Mouse (Mus musculus): ENCODE measurements around the gene Dpf1. TPM values are rescaled to one million over a fixed set of nuclear protein-coding genes. Genes with fewer than 3 reads are reported as not detected.

Dpf1 gene
- 3.2 TPM in 1 of 2 replicates, not detected in the other for total RNA-seq (2017)

GRCm38 (mm10) chr7:29303738-29304462, at the start of gene Dpf1:
Gene Dpf1, plus strand, starts transcription at chr7:29303951.
- peak; percentile 62 for ATAC-seq (replicated peaks; ENCODE audit: low read depth, poor library complexity, severe bottlenecking)

GRCm38 (mm10) chr7:29255875-29256274, 47.9 kb upstream of the Dpf1 start:
- no peak for ATAC-seq (replicated peaks; ENCODE audit: low read depth, poor library complexity, severe bottlenecking)

- ATAC-seq (replicated peaks; ENCODE audit: low read depth, poor library complexity, severe bottlenecking): no peak
These were observed 46.4 kb upstream of the Dpf1 start for GRCm38 (mm10) chr7:29257368-29257767.

- ATAC-seq (replicated peaks; ENCODE audit: low read depth, poor library complexity, severe bottlenecking): no peak
These were observed 43.7 kb upstream of the Dpf1 start for GRCm38 (mm10) chr7:29259781-29260730.

GRCm38 (mm10) chr7:29262151-29262550, 41.6 kb upstream of the Dpf1 start:
- no peak for ATAC-seq (replicated peaks; ENCODE audit: low read depth, poor library complexity, severe bottlenecking)

GRCm38 (mm10) chr7:29263831-29264230, 39.9 kb upstream of the Dpf1 start:
- no peak for ATAC-seq (replicated peaks; ENCODE audit: low read depth, poor library complexity, severe bottlenecking)

- ATAC-seq (replicated peaks; ENCODE audit: low read depth, poor library complexity, severe bottlenecking): no peak
These were observed 38.1 kb upstream of the Dpf1 start for GRCm38 (mm10) chr7:29265636-29266035.

- no peak for ATAC-seq (replicated peaks; ENCODE audit: low read depth, poor library complexity, severe bottlenecking)
These were observed 36.8 kb upstream of the Dpf1 start for GRCm38 (mm10) chr7:29266931-29267330.

- ATAC-seq (replicated peaks; ENCODE audit: low read depth, poor library complexity, severe bottlenecking): peak; percentile 32; the same call in 1 of the 2 replicates
These were observed 33.3 kb upstream of the Dpf1 start for GRCm38 (mm10) chr7:29270445-29270844.

GRCm38 (mm10) chr7:29271687-29272465, 31.9 kb upstream of the Dpf1 start:
- ATAC-seq (replicated peaks; ENCODE audit: low read depth, poor library complexity, severe bottlenecking): no peak

- ATAC-seq (replicated peaks; ENCODE audit: low read depth, poor library complexity, severe bottlenecking): no peak
These were observed 27.0 kb upstream of the Dpf1 start for GRCm38 (mm10) chr7:29276715-29277114.

- ATAC-seq (replicated peaks; ENCODE audit: low read depth, poor library complexity, severe bottlenecking): no peak
These were observed 26.2 kb upstream of the Dpf1 start for GRCm38 (mm10) chr7:29277510-29277909.

- no peak for ATAC-seq (replicated peaks; ENCODE audit: low read depth, poor library complexity, severe bottlenecking)
These were observed 24.5 kb upstream of the Dpf1 start for GRCm38 (mm10) chr7:29279261-29279660.

GRCm38 (mm10) chr7:29279924-29280323, 23.8 kb upstream of the Dpf1 start:
- ATAC-seq (replicated peaks; ENCODE audit: low read depth, poor library complexity, severe bottlenecking): no peak

- ATAC-seq (replicated peaks; ENCODE audit: low read depth, poor library complexity, severe bottlenecking): peak; percentile 40; the same call in 1 of the 2 replicates
These were observed 22.9 kb upstream of the Dpf1 start for GRCm38 (mm10) chr7:29280801-29281200.

- ATAC-seq (replicated peaks; ENCODE audit: low read depth, poor library complexity, severe bottlenecking): peak; percentile 65
These were observed 22.3 kb upstream of the Dpf1 start, which contains the start of gene Spint2 for GRCm38 (mm10) chr7:29281201-29282073. Gene Spint2, minus strand, starts transcription at chr7:29281912.

- peak; percentile 36; the same call in 1 of the 2 replicates for ATAC-seq (replicated peaks; ENCODE audit: low read depth, poor library complexity, severe bottlenecking)
These were observed 21.6 kb upstream of the Dpf1 start for GRCm38 (mm10) chr7:29282074-29282554.

- ATAC-seq (replicated peaks; ENCODE audit: low read depth, poor library complexity, severe bottlenecking): no peak
These were observed 19.9 kb upstream of the Dpf1 start for GRCm38 (mm10) chr7:29283876-29284275.

- no peak for ATAC-seq (replicated peaks; ENCODE audit: low read depth, poor library complexity, severe bottlenecking)
These were observed 19.2 kb upstream of the Dpf1 start for GRCm38 (mm10) chr7:29284523-29284922.
